ENCODE assay signal across 9 mouse cellular contexts in genomic region chr19:10520355-10520754, GRCm38 (mm10). TPM values are rescaled to one million over a fixed set of nuclear protein-coding genes. Genes with fewer than 3 reads are reported as not detected.
DNase-seq lines count a peak whose midpoint lies in the region; ATAC-seq lines count a peak whose summit lies in the region.
"Had no signal": no experiment of that assay in that cellular context is flagged by ENCODE, and none has a peak within 500 bp of the region (broad histone marks: within the 10 kb centered on the region; RNA-seq: fewer than 3 reads in every experiment).

No protein-coding gene starts in this region.

- no peaks in the 10 kb centered on the region; the same call in 1 of the 2 replicates for H3K4me1 ChIP-seq in hindbrain, embryonic 11.5 days (replicated peaks; ENCODE audit: control insufficient read depth, insufficient read depth, low read length)
- H3K4me1 ChIP-seq in hindbrain, embryonic 12.5 days: peaks cover 5% of the 10 kb centered on the region
- 0 out of 2 replicates have a peak, but pooled peaks cover 4% of the 10 kb centered on the region for H3K4me1 ChIP-seq in midbrain, embryonic 14.5 days (ENCODE audit: control insufficient read depth, insufficient read depth, low read length)
- peaks cover 14% of the 10 kb centered on the region for H3K4me1 ChIP-seq in midbrain, embryonic 13.5 days (replicated peaks)

- no peaks in the 10 kb centered on the region for H3K27me3 ChIP-seq in hindbrain, embryonic 11.5 days (ENCODE audit: control insufficient read depth, insufficient read depth, low read length)
- H3K27me3 ChIP-seq in hindbrain, embryonic 12.5 days: no peaks in the 10 kb centered on the region
- H3K27me3 ChIP-seq in midbrain, embryonic 14.5 days (ENCODE audit: control insufficient read depth, insufficient read depth, low read length): no peaks in the 10 kb centered on the region
- no peaks in the 10 kb centered on the region for H3K27me3 ChIP-seq in midbrain, embryonic 13.5 days
- H3K27me3 ChIP-seq: heart, embryonic 12.5 days had no signal

- ATAC-seq in hindbrain, embryonic 11.5 days (ENCODE audit: low FRiP score): no peak
- no peak for ATAC-seq in hindbrain, embryonic 12.5 days (ENCODE audit: low FRiP score)
- ATAC-seq in midbrain, embryonic 14.5 days (ENCODE audit: low FRiP score, low TSS enrichment): no peak
- no peak for ATAC-seq in midbrain, embryonic 13.5 days

- 48% methylated on average over 1 of the region's 1 CpGs for WGBS in hindbrain, embryonic 11.5 days
- WGBS in hindbrain, embryonic 12.5 days: 50% methylated on average over 1 of the region's 1 CpGs
- 39% methylated on average over 1 of the region's 1 CpGs for WGBS in midbrain, embryonic 14.5 days
- WGBS in midbrain, embryonic 13.5 days: 40% methylated on average over 1 of the region's 1 CpGs

- no peak overlapping the region for H3K4me3 ChIP-seq in hindbrain, embryonic 11.5 days (ENCODE audit: low read depth, low read length)
- no peak overlapping the region for H3K4me3 ChIP-seq in hindbrain, embryonic 12.5 days
- no peak overlapping the region for H3K4me3 ChIP-seq in midbrain, embryonic 14.5 days (replicated peaks; ENCODE audit: low read depth, low read length)
- no peak overlapping the region for H3K4me3 ChIP-seq in midbrain, embryonic 13.5 days (replicated peaks)
- H3K4me3 ChIP-seq: heart, embryonic 12.5 days had no signal

- no peaks in the 10 kb centered on the region for H3K9me3 ChIP-seq in hindbrain, embryonic 11.5 days (ENCODE audit: control insufficient read depth, low read length)
- no peaks in the 10 kb centered on the region for H3K9me3 ChIP-seq in hindbrain, embryonic 12.5 days (replicated peaks)
- H3K9me3 ChIP-seq in midbrain, embryonic 14.5 days (ENCODE audit: control insufficient read depth, low read length): no peaks in the 10 kb centered on the region
- no peaks in the 10 kb centered on the region for H3K9me3 ChIP-seq in midbrain, embryonic 13.5 days
- H3K9me3 ChIP-seq: heart, embryonic 12.5 days had no signal

- peak; percentile 40 for DNase-seq in hindbrain, embryonic 11.5 days (ENCODE audit: low spot score)
- DNase-seq in midbrain, embryonic 14.5 days: peak; percentile 55
- peak; percentile 69 for DNase-seq in ZHBTc4 (ENCODE audit: low read depth, low spot score)
- peak; percentile 61 for DNase-seq in retina, embryonic 14.5 days (ENCODE audit: low spot score)
- no peak for DNase-seq in urinary bladder, postnatal 25 days (ENCODE audit: low spot score)
- no peak for DNase-seq in cerebellum, adult 11-12 months

- H3K36me3 ChIP-seq in hindbrain, embryonic 11.5 days (ENCODE audit: control insufficient read depth, insufficient read depth, low read length): 0 out of 2 replicates have a peak, but pooled peaks cover 4% of the 10 kb centered on the region
- H3K36me3 ChIP-seq in hindbrain, embryonic 12.5 days: peaks cover 17% of the 10 kb centered on the region
- peaks cover 19% of the 10 kb centered on the region for H3K36me3 ChIP-seq in midbrain, embryonic 14.5 days (ENCODE audit: control insufficient read depth, insufficient read depth, low read length)
- peaks cover 22% of the 10 kb centered on the region for H3K36me3 ChIP-seq in midbrain, embryonic 13.5 days

- H3K27ac ChIP-seq in hindbrain, embryonic 11.5 days (ENCODE audit: low read depth, low read length): no peak overlapping the region
- H3K27ac ChIP-seq in hindbrain, embryonic 12.5 days: no peak overlapping the region
- H3K27ac ChIP-seq in midbrain, embryonic 14.5 days (replicated peaks; ENCODE audit: low read depth, low read length): no peak overlapping the region
- H3K27ac ChIP-seq in midbrain, embryonic 13.5 days: no peak overlapping the region

- H3K4me2 ChIP-seq in hindbrain, embryonic 11.5 days (replicated peaks; ENCODE audit: low read depth, low read length): no peak overlapping the region
- no peak overlapping the region for H3K4me2 ChIP-seq in hindbrain, embryonic 12.5 days (replicated peaks)
- no peak overlapping the region for H3K4me2 ChIP-seq in midbrain, embryonic 14.5 days (ENCODE audit: low read length)
- no peak overlapping the region for H3K4me2 ChIP-seq in midbrain, embryonic 13.5 days (replicated peaks)
- H3K4me2 ChIP-seq: heart, embryonic 12.5 days had no signal

- no peak overlapping the region for H3K9ac ChIP-seq in hindbrain, embryonic 11.5 days (ENCODE audit: low read depth, low read length)
- H3K9ac ChIP-seq in hindbrain, embryonic 12.5 days: no peak overlapping the region
- H3K9ac ChIP-seq in midbrain, embryonic 14.5 days (replicated peaks; ENCODE audit: low read length): no peak overlapping the region
- H3K9ac ChIP-seq in midbrain, embryonic 13.5 days (replicated peaks): no peak overlapping the region
- H3K9ac ChIP-seq: heart, embryonic 12.5 days had no signal

RNA-seq across cellular contexts. Expression of gene Cpsf7, which starts 4.7 kb away (rescaled TPM):
- polyA plus RNA-seq in hindbrain, embryonic 11.5 days (2014; fragmentation: Nextera tagmentation; extraction: Ambion mirVana): 60.9 and 65.4 TPM in 2 replicates
- polyA plus RNA-seq in hindbrain, embryonic 12.5 days (2016; fragmentation: Nextera tagmentation; extraction: Ambion mirVana): 57.1 and 61.4 TPM in 2 replicates
- 52.9 and 66.0 TPM in 2 replicates for polyA plus RNA-seq in midbrain, embryonic 14.5 days (2014; fragmentation: Nextera tagmentation; extraction: Ambion mirVana)
- 56.9 and 57.8 TPM in 2 replicates for polyA plus RNA-seq in midbrain, embryonic 13.5 days (2015; fragmentation: Nextera tagmentation; extraction: Ambion mirVana)

RNA-seq across cellular contexts. Expression of gene Sdhaf2, which starts 5.6 kb away (rescaled TPM):
- 60.9 and 62.6 TPM in 2 replicates for polyA plus RNA-seq in hindbrain, embryonic 11.5 days (2014; fragmentation: Nextera tagmentation; extraction: Ambion mirVana)
- 54.9 and 64.1 TPM in 2 replicates for polyA plus RNA-seq in hindbrain, embryonic 12.5 days (2016; fragmentation: Nextera tagmentation; extraction: Ambion mirVana)
- 67.6 and 69.6 TPM in 2 replicates for polyA plus RNA-seq in midbrain, embryonic 14.5 days (2014; fragmentation: Nextera tagmentation; extraction: Ambion mirVana)
- polyA plus RNA-seq in midbrain, embryonic 13.5 days (2015; fragmentation: Nextera tagmentation; extraction: Ambion mirVana): 63.3 and 63.5 TPM in 2 replicates

RNA-seq across cellular contexts. Expression of gene Tmem216, which starts 35.7 kb away (rescaled TPM):
- polyA plus RNA-seq in hindbrain, embryonic 11.5 days (2014; fragmentation: Nextera tagmentation; extraction: Ambion mirVana): 61.2 and 63.7 TPM in 2 replicates
- 49.1 and 56.6 TPM in 2 replicates for polyA plus RNA-seq in hindbrain, embryonic 12.5 days (2016; fragmentation: Nextera tagmentation; extraction: Ambion mirVana)
- 60.0 and 65.8 TPM in 2 replicates for polyA plus RNA-seq in midbrain, embryonic 14.5 days (2014; fragmentation: Nextera tagmentation; extraction: Ambion mirVana)
- 56.1 and 58.6 TPM in 2 replicates for polyA plus RNA-seq in midbrain, embryonic 13.5 days (2015; fragmentation: Nextera tagmentation; extraction: Ambion mirVana)

RNA-seq across cellular contexts. Expression of gene Ppp1r32, which starts 37.6 kb away (rescaled TPM):
- 1.7 TPM in 2 replicates for polyA plus RNA-seq in hindbrain, embryonic 11.5 days (2014; fragmentation: Nextera tagmentation; extraction: Ambion mirVana)
- polyA plus RNA-seq in hindbrain, embryonic 12.5 days (2016; fragmentation: Nextera tagmentation; extraction: Ambion mirVana): 1.1 and 2.0 TPM in 2 replicates
- 1.4 and 1.6 TPM in 2 replicates for polyA plus RNA-seq in midbrain, embryonic 14.5 days (2014; fragmentation: Nextera tagmentation; extraction: Ambion mirVana)
- 1.0 and 1.6 TPM in 2 replicates for polyA plus RNA-seq in midbrain, embryonic 13.5 days (2015; fragmentation: Nextera tagmentation; extraction: Ambion mirVana)
- polyA plus RNA-seq: heart, embryonic 12.5 days had no signal

RNA-seq across cellular contexts. Expression of gene Cyb561a3, which starts 56.6 kb away (rescaled TPM):
- 12.5 and 17.0 TPM in 2 replicates for polyA plus RNA-seq in hindbrain, embryonic 11.5 days (2014; fragmentation: Nextera tagmentation; extraction: Ambion mirVana)
- polyA plus RNA-seq in hindbrain, embryonic 12.5 days (2016; fragmentation: Nextera tagmentation; extraction: Ambion mirVana): 15.8 and 16.3 TPM in 2 replicates
- polyA plus RNA-seq in midbrain, embryonic 14.5 days (2014; fragmentation: Nextera tagmentation; extraction: Ambion mirVana): 17.8 and 20.5 TPM in 2 replicates
- polyA plus RNA-seq in midbrain, embryonic 13.5 days (2015; fragmentation: Nextera tagmentation; extraction: Ambion mirVana): 17.1 and 18.8 TPM in 2 replicates

Comparison
In these comparisons a context has a peak if more than half of its experiments do, and no peak if none do; other contexts are left out.
1. DNase-seq: peak in hindbrain, embryonic 11.5 days (single experiment), midbrain, embryonic 14.5 days (single experiment), ZHBTc4 (single experiment) and retina, embryonic 14.5 days (single experiment); none in urinary bladder, postnatal 25 days (single experiment) and cerebellum, adult 11-12 months (single experiment).